Mouse (Mus musculus) neural tube, embryonic 15.5 days (tissue): Measurements from ENCODE around the gene Pctp. TPM values are rescaled to one million over a fixed set of nuclear protein-coding genes. Genes with fewer than 3 reads are reported as not detected.

Source experiments
- ATAC-seq: fragments of 200-750 bp; cut with Nextera tagmentation; 2 replicates; pipeline ENCODE4 v1.8.0; 2017; ENCODE audit warnings: mild to moderate bottlenecking, moderate TSS enrichment, moderate library complexity; ENCODE audit not compliant: low FRiP score
- H3K27ac ChIP-seq: fragments of 300-500 bp; sonication (generic); replicated peaks from 2 replicates; pipeline ENCODE4 v1.5.1; 2015; ENCODE audit warnings: mild to moderate bottlenecking, inconsistent platforms
- H3K27me3 ChIP-seq: fragments of 300-500 bp; sonication (generic); replicated peaks from 2 replicates; pipeline ENCODE4 v1.6.1; 2015; ENCODE audit warnings: inconsistent platforms
- H3K36me3 ChIP-seq: fragments of 300-500 bp; sonication (generic); 2 replicates; pipeline ENCODE4 v1.6.1; 2015; ENCODE audit warnings: inconsistent platforms
- H3K4me1 ChIP-seq: fragments of 300-500 bp; sonication (generic); 2 replicates; pipeline ENCODE4 v1.6.1; 2015; ENCODE audit warnings: inconsistent platforms
- H3K4me2 ChIP-seq: fragments of 300-500 bp; sonication (generic); 2 replicates; pipeline ENCODE4 v1.6.1; 2015; ENCODE audit warnings: inconsistent platforms, mild to moderate bottlenecking, moderate library complexity
- H3K4me3 ChIP-seq: fragments of 300-500 bp; sonication (generic); replicated peaks from 2 replicates; pipeline ENCODE4 v1.5.1; 2015; ENCODE audit warnings: mild to moderate bottlenecking, inconsistent platforms
- H3K9ac ChIP-seq: fragments of 300-500 bp; sonication (generic); replicated peaks from 2 replicates; pipeline ENCODE4 v1.6.1; 2015; ENCODE audit warnings: mild to moderate bottlenecking, inconsistent platforms
- H3K9me3 ChIP-seq: fragments of 300-500 bp; sonication (generic); replicated peaks from 2 replicates; pipeline ENCODE4 v1.6.1; 2016; ENCODE audit warnings: inconsistent platforms
- WGBS: fragments of 180-500 bp; shearing (Covaris S2); methylation state at CpG from one replicate; pipeline ENCODE4 v1.1.7; 2015; ENCODE audit warnings: mixed read lengths; 5-methylcytosine and 5-hydroxymethylcytosine counted together
- polyA plus RNA-seq: library from polyadenylated mRNA; unstranded; fragments of >200 nt; fragmentation: Nextera tagmentation; extraction: Ambion mirVana; gene quantifications from 2 replicates; pipeline ENCODE4 v1.2.1, GENCODE M21; 2015

Pctp gene
- polyA plus RNA-seq, 1 experiment from 2014 or later: 1.7 TPM

- no peaks in the 10 kb centered on the region for H3K36me3 ChIP-seq
- 75% methylated on average over 4 of the region's 4 CpGs for WGBS
- H3K9me3 ChIP-seq: no peaks in the 10 kb centered on the region
- no peaks in the 10 kb centered on the region for H3K4me1 ChIP-seq
- ATAC-seq: no peak
- no peak overlapping the region for H3K27ac ChIP-seq
- H3K4me3 ChIP-seq: no peak overlapping the region
- H3K9ac ChIP-seq: no peak overlapping the region
- no peaks in the 10 kb centered on the region for H3K27me3 ChIP-seq
- no peak overlapping the region for H3K4me2 ChIP-seq
Measured at GRCm38 (mm10) chr11:89969131-89969530, 33.6 kb downstream of the Pctp start.

DNA sequence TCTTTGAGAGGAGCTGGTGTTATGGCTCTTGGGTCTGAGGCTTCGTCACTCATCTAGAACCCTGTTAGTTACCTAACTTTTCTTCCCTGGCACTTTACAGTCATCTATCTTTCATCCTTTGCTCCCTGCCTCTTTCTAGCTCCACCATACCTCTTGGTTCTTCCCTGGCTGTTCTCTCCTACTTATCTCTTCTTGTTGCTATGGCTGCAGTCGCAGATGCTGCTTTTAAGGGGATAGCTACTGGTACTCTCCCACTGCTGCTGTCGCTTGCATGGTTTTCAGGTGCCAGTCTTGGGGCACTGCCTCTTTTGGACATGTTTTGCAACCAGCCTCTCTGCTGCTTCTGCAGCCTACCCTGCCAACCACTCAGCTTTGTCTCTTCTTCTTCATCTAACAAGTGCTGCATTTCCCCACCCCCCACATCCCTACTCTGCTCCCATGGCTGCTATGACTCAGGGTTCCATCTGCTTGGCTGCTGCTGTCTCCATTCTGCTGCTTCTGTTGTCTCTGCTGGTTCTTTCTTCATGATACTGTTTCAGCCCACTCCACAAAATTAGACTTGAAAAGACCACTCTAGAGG is 51.9 kb downstream of the Pctp start:
- Histone ChIP-seq H3K9me3 (no peaks in the 10 kb centered on the region), H3K4me2 (no peak overlapping the region), H3K4me1 (no peaks in the 10 kb centered on the region), H3K36me3 (no peaks in the 10 kb centered on the region), H3K27me3 (no peaks in the 10 kb centered on the region), H3K27ac (no peak overlapping the region), H3K9ac (no peak overlapping the region), H3K4me3 (no peak overlapping the region)
- 88% methylated on average over 3 of the region's 3 CpGs for WGBS
- no peak for ATAC-seq

DNA sequence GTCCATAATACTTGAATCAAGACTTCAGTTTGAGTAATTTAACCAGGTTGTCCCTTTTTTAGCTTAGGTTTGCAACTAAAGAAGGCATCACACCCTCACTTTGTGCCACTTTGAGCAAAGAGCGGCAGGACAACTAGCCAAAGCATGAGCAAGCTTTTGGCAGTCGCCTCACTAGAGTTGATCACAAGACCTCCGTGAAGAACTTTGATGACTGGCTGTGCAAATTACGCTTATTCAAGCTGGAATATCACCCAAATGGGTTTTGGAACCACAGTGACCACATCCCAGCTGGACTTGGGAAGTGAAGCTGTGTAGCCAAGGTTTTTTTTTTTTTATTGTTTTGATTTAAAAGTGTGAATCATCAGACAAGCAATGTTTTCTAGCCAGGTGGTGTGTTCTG is 54.9 kb downstream of the Pctp start:
- Histone ChIP-seq H3K27ac (no peak overlapping the region), H3K9me3 (no peaks in the 10 kb centered on the region), H3K4me3 (no peak overlapping the region), H3K4me1 (peaks cover 7% of the 10 kb centered on the region; the same call in 1 of the 2 replicates), H3K9ac (no peak overlapping the region), H3K4me2 (no peak overlapping the region), H3K36me3 (no peaks in the 10 kb centered on the region), H3K27me3 (no peaks in the 10 kb centered on the region)
- no peak for ATAC-seq
- WGBS: 87% methylated on average over 4 of the region's 4 CpGs

GRCm38 (mm10) chr11:89945159-89945558 is 57.5 kb downstream of the Pctp start:
- no peaks in the 10 kb centered on the region for H3K9me3 ChIP-seq
- no peak for ATAC-seq
- no peak overlapping the region for H3K27ac ChIP-seq
- no peaks in the 10 kb centered on the region for H3K27me3 ChIP-seq
- no peak overlapping the region for H3K4me2 ChIP-seq
- H3K9ac ChIP-seq: no peak overlapping the region
- WGBS: 53% methylated on average over 8 of the region's 8 CpGs
- no peak overlapping the region for H3K4me3 ChIP-seq
- H3K4me1 ChIP-seq: peaks cover 7% of the 10 kb centered on the region; the same call in 1 of the 2 replicates
- H3K36me3 ChIP-seq: no peaks in the 10 kb centered on the region

- no peaks in the 10 kb centered on the region for H3K27me3 ChIP-seq
- H3K4me1 ChIP-seq: peaks cover 14% of the 10 kb centered on the region
- H3K9me3 ChIP-seq: no peaks in the 10 kb centered on the region
- H3K4me3 ChIP-seq: no peak overlapping the region
- 48% methylated on average over 7 of the region's 7 CpGs for WGBS
- no peaks in the 10 kb centered on the region for H3K36me3 ChIP-seq
- no peak overlapping the region for H3K9ac ChIP-seq
- no peak overlapping the region for H3K27ac ChIP-seq
- no peak overlapping the region for H3K4me2 ChIP-seq
- no peak for ATAC-seq
Measured at GRCm38 (mm10) chr11:89937241-89937640, 65.5 kb downstream of the Pctp start.

Other genes starting within 250 kb of the Pctp start
- 4.6 TPM in 2 replicates for gene Ankfn1, start 225.2 kb downstream of the Pctp start, polyA plus RNA-seq
- 23.0 and 24.1 TPM in 2 replicates for gene Tmem100, start 27.5 kb upstream of the Pctp start, polyA plus RNA-seq
- 16.9 and 19.2 TPM in 2 replicates for gene Gm45716, start 184.8 kb upstream of the Pctp start, polyA plus RNA-seq
- 104 and 126 TPM in 2 replicates for gene Mmd, start 246.6 kb upstream of the Pctp start, polyA plus RNA-seq